Mouse (Mus musculus): ENCODE measurements around the gene Atp5l. TPM values are rescaled to one million over a fixed set of nuclear protein-coding genes. Genes with fewer than 3 reads are reported as not detected.
"Not testable (repeated sequence)": the region's sequence is repeated elsewhere in the genome, so short reads cannot be mapped to it uniquely, and the experiment has no call there.

Atp5l gene
- 100 to 1,000 TPM; 538 to 670 TPM for polyA plus RNA-seq (2017; shearing (Covaris generic))

DNA sequence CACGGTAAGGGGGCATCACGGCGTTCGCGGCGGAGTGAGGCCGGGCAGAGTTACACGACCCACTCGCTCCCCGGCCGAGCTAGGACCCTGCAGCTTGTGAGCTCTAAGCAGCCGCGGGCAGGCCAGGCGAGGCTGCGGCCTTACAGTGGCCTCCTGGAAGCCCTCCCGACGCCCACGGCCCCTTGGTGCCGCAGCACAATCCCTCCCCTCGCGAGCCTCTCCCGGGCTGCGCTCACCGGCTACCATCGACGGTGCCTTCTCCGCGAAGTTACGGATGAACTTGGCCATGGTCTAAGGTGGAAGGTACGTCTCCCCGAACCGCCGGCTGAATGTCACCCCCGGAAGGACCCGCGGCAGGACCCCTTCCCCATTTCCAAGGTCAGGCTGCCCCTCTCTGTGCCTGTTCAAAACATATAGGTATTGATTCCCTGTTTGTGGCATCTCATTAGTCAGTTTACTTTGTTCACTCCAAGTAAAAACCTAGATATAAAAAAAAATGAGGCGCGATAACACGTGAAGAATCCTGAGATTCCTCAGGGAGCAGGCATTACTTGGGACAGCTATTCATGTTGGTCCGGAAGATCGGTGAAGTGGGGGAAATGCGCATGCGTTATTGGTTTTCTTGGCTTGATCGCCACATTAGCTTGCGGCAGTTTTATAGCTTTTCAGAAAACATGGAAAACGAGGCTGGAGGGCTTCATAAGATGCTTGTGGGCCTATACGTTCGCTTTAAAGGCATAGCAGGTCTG, at the start of gene Atp5l:
TSS of gene Atp5l (minus strand) at position 369 of the 749 bp plus-strand sequence.
- peak; percentile 52 for ATAC-seq

DNA sequence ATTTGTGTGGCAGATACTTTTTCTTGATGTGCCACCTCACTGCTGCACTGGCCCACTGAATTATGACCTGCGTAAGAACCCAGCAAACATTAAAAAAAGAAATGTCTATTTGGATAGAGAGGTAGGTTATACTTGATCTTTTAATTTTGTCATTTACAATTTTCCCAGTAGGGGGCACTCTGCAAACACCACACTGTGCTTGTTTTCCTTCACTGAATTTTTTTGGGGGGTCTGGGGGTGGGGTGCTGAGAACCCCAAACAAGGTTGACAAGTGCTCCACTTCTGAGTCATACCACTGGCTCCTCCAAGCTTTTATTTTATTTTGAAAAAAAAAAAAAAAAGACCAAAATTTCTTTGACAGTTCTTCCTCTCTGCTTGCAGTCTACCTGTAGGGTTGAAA, 48.9 kb upstream of the Atp5l start:
- no peak for ATAC-seq

DNA sequence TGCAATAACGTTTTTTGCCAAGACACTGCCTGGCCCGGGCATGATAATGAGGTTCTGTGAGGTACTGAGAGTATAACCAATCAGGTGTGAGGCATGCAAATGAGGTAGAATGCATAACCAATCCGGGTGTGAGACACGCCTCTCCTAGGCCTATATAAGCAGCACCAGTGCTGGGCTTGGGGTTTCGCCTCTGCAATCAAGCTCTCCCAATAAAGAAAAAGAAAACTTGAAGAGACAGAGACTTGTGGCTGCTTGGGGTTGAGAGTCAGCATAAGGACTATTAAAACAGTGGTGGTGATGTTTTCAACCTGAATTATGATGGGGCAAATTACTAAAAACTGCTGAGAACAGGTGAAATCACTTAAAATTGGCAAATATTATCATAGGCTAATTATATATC, 47.2 kb upstream of the Atp5l start:
- ATAC-seq: not testable (repeated sequence)

DNA sequence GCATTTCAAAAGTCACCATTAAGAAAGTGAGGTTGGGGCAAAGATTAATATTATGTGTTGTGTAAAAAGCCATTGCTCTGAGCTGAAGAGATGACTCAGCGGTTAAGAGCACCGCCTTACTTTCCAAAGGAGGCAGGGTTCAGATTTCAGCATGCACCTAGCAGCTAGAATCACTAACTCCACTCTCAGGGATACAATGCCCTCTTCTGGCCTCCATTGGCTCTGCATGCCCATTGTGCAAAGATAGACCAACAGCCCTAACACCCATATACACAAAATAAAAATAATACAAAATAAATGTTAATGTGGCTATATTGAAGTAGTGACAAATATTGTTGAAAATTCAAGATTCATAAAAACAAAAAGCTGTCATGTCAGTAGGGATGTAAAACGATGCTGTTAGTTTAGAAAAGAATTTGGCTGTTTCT, 46.3 kb upstream of the Atp5l start:
- ATAC-seq: peak; percentile 51

DNA sequence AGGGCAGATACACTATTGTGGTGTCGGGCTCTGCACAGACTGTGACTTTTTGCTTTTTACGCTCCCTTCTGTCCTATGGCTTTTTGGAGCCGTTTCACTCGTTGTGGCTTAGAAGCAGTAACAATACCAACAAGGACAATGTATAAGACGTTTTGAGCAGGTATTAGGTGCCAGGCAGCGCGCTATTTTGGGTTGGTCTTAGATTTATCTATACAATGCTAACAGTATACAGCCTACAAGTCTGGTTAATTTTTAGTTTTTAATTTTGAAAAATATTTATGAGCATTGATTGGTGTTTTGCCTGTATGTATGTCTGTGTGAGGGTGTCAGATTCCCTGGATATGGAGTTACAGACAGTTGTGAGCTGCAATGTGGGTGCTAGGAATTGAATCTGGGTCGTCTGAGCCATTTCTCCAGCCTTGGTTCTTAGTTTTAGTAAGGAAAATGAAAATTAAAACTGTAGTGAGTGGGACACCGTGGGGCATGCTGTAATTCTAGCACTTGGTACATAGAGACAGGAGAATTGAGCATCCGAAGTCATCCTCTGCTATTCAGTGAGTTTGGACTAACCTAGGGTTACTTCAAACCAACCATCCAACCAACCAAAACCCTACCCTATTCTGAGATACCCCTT, 45.4 kb upstream of the Atp5l start:
- no peak for ATAC-seq

DNA sequence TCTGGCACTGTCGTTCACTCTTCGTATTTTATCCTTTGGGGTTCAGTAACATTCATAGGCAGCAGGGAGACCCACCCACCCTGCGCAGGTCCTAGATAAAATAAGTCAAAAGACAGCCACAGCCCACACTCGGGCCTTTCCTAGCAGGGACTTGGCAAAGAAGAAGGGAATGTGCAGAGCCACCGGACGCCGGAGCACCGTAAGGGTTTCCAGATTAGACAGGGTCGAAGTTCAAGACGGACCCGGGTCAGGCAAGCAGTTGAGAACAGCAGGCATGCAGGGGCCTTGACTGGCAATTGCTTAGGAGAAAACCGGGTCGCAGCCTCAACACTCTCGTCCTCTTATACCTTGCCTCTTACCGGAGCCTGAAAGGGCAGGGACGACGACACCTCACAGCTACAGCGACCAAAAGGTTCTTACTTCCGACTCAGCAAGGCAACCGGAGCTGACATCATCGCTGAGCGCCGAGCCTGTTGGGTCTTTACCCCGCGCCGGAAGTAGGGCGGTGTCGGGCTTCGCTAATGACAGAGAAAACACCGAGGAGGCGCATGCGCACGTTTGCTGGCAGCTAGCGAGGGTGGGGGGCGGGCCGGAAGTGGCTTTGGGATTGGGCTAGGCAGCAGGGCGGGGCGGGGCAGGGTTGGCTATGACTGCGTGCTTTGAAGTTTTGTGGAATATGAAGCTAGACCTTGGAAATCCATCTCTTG, 44.7 kb upstream of the Atp5l start, which contains the start of gene Ube4a:
TSS of gene Ube4a (minus strand) at position 475 of the 707 bp plus-strand sequence.
- peak; percentile 84 for ATAC-seq

DNA sequence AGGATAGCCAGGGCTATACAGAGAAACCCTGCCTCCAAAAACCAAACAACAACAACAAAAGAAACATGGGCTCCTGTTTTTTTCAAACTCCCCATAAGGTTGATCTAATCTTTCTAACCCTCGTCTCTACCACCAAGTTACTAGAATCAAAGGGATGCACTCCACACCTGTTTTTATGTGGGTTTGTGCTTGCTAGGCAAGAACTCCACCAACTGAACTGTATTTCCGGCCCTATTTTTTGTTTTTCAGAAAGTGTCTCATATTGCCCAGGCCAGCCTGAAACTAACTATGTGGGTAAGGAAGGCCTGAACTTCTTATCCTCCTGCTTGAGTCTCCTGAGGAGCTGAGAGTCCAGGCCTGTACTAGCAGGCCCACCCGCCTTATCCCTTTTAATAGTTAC, 33.9 kb upstream of the Atp5l start:
- ATAC-seq: peak; percentile 71

DNA sequence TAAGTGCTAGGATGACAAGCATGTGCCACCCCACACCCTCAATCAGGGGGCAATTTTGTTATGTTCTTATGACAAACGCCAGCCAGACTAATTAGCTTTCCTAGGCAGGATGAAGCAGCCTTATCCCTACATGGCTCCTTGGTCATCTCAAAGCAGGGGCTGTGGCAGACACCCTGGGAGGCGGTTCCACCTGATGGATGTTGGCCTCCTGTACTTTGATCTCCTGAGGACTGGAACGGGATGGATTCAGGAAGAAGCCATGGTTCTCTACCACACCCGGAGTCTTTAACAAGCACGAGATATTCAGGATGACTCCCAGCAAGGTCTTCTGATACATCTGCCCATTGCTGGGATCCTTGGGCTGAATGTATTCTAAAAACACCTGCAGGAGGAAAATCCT, 27.3 kb upstream of the Atp5l start:
- no peak for ATAC-seq

DNA sequence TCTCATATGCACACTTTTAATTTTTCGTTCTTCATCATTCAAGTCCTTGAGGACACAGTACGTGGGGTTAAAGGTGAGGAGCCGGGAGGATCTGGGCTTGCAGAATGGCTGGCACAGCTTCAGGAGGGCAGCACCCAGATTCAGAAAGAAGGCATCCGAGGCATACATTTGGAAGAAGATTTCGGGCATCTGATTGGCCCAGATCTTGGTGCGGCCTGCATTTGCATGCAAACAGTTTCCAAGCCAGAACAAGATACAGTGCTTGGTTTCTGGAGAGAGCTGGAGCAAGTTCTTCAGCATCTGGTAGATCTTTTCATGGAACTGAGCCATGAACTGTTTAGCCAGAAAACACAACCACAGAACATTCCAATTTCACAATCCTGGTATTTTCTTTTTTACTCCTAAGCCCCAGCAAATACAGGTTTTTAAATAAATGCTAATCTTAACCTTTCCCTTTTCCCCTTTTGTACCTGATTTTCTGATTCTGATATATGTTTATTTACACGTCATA, 25.7 kb upstream of the Atp5l start:
- no peak for ATAC-seq

DNA sequence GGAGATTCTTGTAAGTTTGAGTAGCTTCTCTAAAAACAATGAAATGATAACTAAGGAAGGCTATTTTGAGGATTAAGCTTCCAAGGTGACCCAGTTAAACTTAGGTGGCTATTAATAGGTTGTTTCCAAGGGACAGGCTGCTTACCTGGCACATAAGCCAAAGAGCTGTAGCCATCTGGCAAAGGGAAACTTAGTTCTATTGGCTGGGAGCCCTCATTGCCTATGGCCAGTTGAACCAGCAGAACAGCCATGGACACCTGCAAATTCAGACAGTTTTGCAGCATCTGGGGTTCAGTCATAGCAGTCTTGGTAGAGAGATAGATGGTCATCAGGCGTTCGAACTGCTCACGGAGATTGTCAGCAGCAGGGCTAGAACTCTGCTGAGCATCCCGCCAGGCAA, 21.9 kb upstream of the Atp5l start:
- no peak for ATAC-seq

DNA sequence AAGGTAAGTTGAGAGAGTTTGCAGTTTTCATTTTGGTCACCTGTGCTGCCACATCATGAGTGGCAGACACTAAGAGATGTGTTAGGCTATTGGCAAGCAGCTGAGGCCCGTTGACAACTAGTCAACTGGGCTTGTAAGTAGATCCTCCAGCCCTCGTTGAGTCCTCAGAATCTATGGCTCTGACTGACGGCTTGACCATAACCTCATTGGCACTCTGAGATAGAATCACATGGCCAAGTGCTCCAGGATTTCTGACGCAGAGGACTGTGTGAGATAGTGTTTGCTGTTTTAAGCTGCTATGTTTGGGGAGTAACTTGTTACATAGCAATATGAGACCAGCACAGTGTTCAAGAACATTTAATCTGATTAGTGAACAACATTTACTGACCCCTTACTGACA, 21.2 kb upstream of the Atp5l start:
- ATAC-seq: no peak

DNA sequence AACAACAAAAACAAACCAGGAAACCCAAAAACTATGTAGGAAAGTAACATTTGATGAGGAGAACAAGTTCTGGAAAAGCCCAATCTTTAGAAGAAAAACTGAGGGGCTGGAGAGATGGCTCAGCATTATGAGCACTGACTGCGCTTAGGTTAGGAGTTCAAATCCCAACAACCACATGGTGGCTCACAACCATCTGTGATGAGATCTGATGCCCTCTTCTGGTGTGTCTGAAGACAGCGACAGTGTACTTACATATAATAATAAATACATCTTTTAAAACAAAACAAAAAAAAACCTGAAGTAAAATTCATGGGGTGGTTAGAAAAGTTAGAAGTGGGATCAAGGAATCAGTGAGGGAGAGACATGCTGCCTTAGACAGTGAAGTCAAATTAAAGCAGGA, 1.0 kb upstream of the Atp5l start:
- ATAC-seq: no peak

DNA sequence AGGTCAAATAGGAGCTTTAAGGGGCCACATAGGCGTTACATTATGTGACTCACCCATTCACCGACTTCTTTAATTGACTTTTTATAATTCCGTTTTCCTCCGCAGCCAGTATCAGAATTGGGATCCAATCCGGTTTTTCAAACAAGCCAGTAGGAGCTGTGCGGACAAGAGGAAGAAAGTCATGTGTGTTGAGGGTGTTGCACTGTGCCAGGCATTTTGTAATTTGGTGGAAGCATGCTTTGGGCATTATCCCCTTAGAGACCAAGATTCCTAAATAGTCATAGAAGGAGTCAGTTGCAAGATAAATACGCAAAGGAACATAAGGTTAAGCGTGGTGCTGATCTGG, 554 bp upstream of the Atp5l start:
- peak; percentile 30 for ATAC-seq

DNA sequence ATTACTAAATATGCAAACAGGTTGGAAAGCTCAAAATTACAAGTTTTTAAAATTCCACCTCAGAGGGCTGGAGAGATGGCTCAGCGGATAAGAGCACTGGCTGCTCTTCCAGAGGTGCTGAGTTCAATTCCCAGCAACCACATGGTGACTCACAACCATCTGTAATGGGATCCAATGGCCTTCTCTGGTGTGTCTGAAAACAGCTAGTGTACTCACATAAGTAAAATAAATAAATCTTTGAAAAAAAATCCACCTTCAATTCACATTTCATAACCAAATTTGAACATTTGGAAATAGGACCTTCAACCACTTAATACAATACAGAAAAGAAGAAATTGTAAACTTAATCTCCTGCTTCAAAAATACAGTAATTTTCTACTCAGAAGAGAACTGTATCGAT, 936 bp downstream of the Atp5l start:
- ATAC-seq: no peak

DNA sequence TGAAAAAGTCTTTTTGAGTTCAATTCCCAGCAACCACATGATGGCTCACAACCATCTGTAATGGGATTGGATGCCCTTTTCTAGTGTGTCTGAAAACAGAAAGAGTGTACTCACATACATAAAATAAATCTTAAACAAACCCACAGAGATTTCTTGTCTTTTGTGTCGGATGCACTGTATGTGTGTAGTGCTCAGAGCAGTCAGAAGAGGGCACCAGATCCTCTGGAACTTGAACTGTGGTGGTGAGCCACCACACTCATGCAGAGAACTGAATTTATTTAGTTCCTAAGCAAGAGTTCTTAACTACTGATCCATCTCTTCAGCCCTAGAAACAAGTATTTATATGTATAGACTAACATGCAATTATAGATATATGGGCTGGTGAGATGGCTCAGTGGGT, 4.3 kb downstream of the Atp5l start:
- peak; percentile 60 for ATAC-seq

DNA sequence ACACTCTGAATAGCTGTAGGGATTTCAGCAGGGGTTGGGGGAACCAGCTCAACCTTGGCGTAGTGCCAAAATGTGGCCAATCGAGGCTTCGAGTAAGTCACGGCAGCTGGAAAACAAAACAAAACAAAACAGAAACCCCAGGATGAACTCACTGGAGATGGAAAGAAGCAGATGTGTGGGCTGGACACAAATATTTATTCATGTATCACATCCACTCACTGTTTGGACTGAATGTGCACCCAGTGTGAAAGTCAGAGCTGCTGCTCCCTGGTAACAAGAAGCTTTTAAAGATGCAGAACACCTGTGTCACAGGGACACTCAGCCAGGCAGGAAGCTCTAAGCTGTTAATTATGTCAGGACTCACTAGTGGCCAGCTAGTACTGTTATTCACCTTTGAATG, 5.8 kb downstream of the Atp5l start:
- ATAC-seq: no peak

DNA sequence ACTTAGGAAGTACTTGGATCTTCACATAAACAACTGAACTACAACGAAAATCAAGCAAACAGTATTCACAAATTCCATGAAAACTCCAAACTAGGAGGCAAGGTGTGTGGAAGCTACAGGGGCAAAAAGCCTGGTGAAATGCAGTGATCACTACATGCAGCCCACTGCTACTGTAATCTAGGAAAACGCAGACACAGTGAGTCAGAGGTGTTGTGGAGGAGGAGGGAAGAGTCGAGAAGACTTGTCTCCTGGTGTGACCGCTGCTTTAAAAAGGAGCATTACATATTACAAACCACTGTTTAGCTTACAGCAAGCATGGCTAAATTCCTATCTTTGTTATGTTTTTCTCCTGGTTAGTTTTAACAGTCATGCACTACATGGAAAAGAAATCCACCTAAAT, 9.2 kb downstream of the Atp5l start:
- no peak for ATAC-seq

DNA sequence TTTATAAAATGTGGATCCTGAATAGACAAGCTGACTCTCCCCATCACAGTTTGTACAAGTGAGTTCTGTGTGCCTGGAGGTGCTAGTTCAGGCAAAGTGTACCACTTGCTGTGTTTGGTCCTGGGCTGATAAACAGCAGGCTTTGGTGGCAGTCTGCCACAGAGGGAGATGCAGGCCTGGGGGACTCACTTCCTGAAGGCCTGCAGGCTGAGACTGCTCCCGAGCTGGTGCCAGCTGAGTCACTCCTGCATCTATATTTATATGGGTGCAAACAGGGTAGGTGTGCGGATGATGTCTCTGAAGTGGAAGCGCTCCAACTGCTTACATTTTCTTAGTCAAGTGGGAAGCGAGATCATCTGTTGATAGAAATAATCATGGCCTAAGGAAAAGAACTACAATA, 14.9 kb downstream of the Atp5l start:
- ATAC-seq: no peak

DNA sequence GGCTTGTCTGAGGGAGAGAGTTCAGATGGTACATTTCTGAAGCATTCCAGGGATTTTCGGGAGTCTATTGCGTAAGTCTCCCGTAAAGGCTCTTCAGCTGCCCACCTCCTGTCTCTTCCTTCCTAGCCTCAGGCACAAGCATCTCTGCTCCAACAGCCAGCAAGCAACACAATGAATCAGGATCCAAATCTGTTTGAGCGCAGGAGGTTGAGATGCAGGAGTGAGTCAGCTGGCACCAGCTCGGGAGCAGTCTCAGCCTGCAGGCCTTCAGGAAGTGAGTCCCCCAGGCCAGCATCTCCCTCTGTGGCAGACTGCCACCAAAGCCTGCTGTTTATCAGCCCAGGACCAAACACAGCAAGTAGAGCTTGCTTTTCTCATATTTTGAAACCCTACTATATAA, 15.6 kb downstream of the Atp5l start:
- ATAC-seq: no peak

DNA sequence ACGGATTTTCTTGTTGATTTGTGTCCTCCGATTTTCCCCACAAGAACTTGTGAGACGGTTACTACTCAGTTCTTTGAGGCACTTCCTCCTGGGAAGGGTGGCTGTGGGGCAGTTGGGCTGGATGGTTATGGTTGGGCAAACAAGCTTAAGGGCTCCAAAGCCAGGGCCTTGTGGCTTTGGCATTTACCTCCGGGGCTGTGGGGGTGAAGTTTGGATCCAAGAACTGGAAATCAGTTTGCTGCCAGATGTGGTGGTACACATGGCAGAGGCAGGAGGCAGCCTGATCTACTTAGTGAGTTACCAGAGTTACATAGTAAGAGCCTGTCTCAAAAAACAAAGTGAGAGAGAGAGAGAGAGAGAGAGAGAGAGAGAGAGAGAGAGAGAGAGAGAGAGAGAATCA, 16.7 kb downstream of the Atp5l start:
- no peak for ATAC-seq

DNA sequence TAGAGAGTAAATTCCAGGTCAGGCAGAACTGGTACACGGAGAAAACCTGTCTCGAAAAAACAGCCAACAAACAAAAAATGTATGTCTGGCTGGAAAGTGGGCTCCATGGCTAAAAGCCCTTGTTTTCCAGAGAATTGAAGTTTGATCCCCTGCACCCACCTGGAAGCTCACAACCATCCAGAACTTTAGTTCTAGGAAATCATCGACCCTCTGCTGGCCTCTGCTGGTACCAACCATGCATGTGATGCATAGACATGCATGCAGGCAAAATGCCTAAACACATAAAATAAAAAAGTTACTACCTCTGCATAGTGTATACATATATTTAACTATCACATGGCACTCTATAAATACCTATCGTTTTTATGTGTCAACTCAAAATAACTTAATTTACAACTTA, 20.1 kb downstream of the Atp5l start:
- ATAC-seq: no peak

DNA sequence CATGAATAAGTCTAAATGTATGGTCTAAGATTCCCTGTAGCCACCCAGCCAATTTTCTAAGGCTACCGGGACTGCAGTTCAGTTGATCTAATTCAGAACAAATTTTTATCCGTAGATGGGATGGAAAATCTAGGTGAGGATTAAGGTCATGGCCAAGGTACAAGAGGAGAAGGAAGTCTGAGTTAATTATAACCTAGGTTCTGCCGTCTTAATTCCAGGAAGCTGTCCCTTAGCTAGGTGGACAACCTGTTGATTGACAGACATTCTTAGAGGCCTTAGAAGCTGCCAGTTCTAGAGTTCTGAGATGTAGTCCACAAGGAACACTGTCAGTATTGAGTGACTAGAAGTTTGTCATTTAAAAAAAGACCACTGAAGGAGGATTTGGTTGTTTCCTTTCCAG, 20.8 kb downstream of the Atp5l start:
- ATAC-seq: no peak

DNA sequence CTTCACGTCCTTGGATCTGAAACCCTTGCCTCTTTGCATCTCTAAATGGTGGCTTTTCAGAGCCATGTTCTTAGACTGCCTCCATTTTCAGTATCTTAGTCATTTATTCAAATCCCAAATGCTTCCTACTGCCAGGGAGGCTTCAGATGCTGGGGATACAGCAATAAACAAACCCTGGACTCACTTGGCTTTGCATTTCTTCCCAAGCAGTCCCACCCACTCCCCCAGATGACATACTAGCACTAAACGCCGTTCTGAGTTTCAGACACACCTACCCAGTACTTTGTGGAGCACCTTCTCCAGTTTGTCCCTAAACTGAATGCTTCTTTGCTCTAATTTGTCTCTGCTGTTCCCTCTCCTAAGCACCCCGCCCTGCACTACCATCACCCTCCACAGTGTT, 23.5 kb downstream of the Atp5l start:
- ATAC-seq: no peak

DNA sequence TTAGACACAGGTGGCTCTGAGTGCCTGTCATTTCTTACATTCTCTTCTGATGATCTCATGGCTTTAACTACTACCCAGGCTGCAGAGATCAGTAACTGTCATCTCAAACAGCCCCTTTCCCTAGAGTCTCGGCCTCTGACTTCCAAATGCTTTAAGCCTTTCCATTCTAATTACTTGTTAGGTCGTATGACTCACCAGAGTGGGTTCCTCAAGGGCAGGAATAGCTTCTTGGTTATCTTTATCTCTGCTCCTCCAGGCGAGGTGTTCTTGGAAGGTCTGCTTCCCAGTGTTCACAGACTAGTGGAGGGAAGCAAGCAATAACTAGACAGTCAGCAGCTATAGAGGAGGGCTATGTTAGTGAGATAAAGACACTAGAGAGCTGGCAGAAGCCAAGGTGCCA, 27.9 kb downstream of the Atp5l start:
- ATAC-seq: no peak

Measured in activated CD4-positive, CD25-positive, alpha-beta regulatory T cell, adult 4 months (primary cell).